Mouse (Mus musculus): ENCODE measurements around the gene Vmn2r77.
"Not testable (repeated sequence)": the region's sequence is repeated elsewhere in the genome, so short reads cannot be mapped to it uniquely, and the experiment has no call there.

- TF ChIP-seq GATA1 (IDR thresholded peaks at IDR 0.05; ENCODE audit: borderline replicate concordance, low read length); FLI1 (IDR thresholded peaks at IDR 0.05; ENCODE audit: low read length): not testable (repeated sequence)
Measured at GRCm38 (mm10) chr7:86815241-86815640, 20.4 kb downstream of the Vmn2r77 start.
